Mouse (Mus musculus): ENCODE results near the gene Sohlh2. TPM values are rescaled to one million over a fixed set of nuclear protein-coding genes. Genes with fewer than 3 reads are reported as not detected.
A peak's percentile ranks its signal among the peaks of the same experiment; 100 is the strongest.

Gene Sohlh2
- polyA plus RNA-seq, 1 experiment from 2014 or later: 0.06 TPM

DNA sequence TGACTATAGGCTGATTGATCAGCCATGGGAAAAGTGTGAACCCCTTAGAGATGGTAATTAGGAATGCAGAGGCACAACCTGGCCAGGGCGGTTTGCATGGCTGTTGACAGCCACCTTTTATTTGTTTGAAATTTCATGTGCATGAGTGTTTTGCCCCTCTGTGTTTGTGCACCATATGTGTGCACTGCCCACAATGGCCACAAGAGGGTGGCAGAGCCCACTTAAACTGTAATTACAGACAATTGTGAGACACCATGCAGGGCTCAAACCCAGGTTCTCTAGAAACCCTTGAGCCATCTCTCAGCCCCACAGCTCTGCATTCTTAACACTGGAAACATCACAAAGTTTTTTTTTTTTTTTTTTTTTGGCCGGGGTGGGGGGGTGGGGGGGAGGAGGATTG lies 40.7 kb downstream of the Sohlh2 start:
- 77% methylated on average over 2 of the region's 2 CpGs for WGBS
- Histone ChIP-seq H3K4me1 (ENCODE audit: control insufficient read depth, insufficient read depth, low read depth, low read length) (peaks cover 2% of the 10 kb centered on the region; the same call in 1 of the 2 replicates), H3K4me3 (ENCODE audit: low read length) (no peak overlapping the region), H3K27me3 (replicated peaks; ENCODE audit: control insufficient read depth, insufficient read depth, low read length) (no peaks in the 10 kb centered on the region), H3K4me2 (ENCODE audit: low read length) (no peak overlapping the region), H3K27ac (ENCODE audit: low read depth, low read length) (no peak overlapping the region), H3K9me3 (ENCODE audit: control insufficient read depth, low read length) (no peaks in the 10 kb centered on the region), H3K9ac (ENCODE audit: low read depth, low read length) (no peak overlapping the region), H3K36me3 (ENCODE audit: control insufficient read depth, insufficient read depth, low read length) (no peaks in the 10 kb centered on the region)
- ATAC-seq: no peak

DNA sequence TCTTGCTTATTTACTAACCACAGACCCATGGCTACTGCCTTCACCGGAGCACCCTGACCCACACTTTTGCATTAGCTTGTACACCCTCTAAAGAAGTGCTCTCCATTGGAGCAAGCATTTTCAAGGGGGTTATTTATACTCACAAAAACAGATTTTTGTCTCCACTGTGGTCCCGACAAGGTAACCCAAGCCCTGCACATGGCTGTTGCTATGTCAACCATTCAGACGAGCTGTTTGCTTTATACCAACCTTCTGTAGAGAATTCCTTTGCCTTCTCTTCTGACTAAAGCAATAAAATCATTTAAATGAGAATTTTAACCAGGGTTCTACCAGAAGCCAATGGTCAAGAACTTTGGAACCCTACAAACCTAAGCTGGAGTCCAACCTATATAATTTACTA lies 42.0 kb downstream of the Sohlh2 start:
- Histone ChIP-seq H3K4me1 (ENCODE audit: control insufficient read depth, insufficient read depth, low read depth, low read length) (peaks cover 2% of the 10 kb centered on the region; the same call in 1 of the 2 replicates), H3K27ac (ENCODE audit: low read depth, low read length) (no peak overlapping the region), H3K27me3 (replicated peaks; ENCODE audit: control insufficient read depth, insufficient read depth, low read length) (no peaks in the 10 kb centered on the region), H3K4me2 (ENCODE audit: low read length) (no peak overlapping the region), H3K36me3 (ENCODE audit: control insufficient read depth, insufficient read depth, low read length) (no peaks in the 10 kb centered on the region), H3K9ac (ENCODE audit: low read depth, low read length) (no peak overlapping the region), H3K9me3 (ENCODE audit: control insufficient read depth, low read length) (no peaks in the 10 kb centered on the region), H3K4me3 (ENCODE audit: low read length) (no peak overlapping the region)
- 69% methylated on average over 3 of the region's 3 CpGs for WGBS
- no peak for ATAC-seq

DNA sequence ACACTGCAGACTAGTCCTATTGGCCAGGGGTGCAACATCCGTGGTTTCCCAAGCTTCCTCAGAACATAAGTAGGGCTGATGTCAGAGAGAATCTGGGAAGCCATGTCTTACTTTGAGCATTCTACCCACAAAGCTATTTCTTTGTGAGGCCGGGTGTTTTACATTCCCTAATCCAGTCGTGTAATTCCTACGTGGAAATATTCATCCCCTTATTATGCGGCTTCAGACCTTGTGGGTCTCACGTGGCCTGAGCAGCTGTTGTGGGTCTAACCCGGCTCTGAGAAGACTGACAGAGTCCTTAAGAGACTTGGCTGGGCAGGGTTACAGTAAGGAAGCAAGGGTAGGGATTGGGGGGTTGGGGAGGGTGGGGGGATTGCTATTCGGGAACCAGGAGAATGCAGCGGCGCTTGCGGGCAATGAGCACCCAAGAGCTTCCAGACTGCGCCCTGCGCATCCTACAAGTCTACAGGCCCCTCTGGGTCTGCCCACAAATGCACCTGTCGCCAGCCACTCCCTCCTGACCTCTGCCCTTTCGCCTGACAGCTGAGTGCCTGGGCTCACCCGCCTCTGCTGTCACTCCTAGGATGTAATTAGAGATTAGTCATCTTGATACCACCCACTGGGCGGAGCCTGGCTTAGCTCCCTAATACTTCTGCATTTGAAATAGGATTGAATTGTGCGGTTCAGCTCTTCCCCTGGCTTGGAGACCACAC lies 44.8 kb downstream of the Sohlh2 start:
- 24% methylated on average over 18 of the region's 18 CpGs for WGBS

DNA sequence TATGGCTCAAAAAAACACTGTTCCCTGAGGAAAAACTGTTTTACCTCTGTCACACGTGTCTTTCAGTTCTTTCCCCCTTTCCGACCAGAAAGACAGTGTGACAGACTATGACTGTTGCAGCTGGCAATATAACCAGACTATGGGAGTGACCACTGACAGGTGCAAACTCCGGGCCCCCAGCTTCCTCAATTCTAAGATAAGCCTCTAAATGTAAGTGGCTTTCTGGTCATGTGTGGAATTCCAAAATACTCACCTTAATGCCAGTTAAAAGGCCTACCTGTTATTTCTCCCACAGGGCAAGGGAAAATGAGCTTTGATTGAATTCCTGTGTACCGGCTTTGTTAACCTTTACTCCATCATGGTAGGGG lies 45.4 kb downstream of the Sohlh2 start:
- no peak overlapping the region for H3K4me3 ChIP-seq (ENCODE audit: low read length)
- no peak overlapping the region for H3K27ac ChIP-seq (ENCODE audit: low read depth, low read length)
- H3K36me3 ChIP-seq (ENCODE audit: control insufficient read depth, insufficient read depth, low read length): no peaks in the 10 kb centered on the region
- 0 out of 2 replicates have a peak, but pooled peaks have one; percentile 34 for ATAC-seq
- H3K9me3 ChIP-seq (ENCODE audit: control insufficient read depth, low read length): no peaks in the 10 kb centered on the region
- peak overlapping the region; percentile 52 for H3K4me2 ChIP-seq (ENCODE audit: low read length)
- no peaks in the 10 kb centered on the region for H3K27me3 ChIP-seq (replicated peaks; ENCODE audit: control insufficient read depth, insufficient read depth, low read length)
- WGBS: 30% methylated on average over 4 of the region's 4 CpGs
- peaks cover 2% of the 10 kb centered on the region; the same call in 1 of the 2 replicates for H3K4me1 ChIP-seq (ENCODE audit: control insufficient read depth, insufficient read depth, low read depth, low read length)
- 0 out of 2 replicates have a peak overlapping the region, but pooled peaks have one; percentile 8 for H3K9ac ChIP-seq (ENCODE audit: low read depth, low read length)

More for the DNA sequence above, 44.8 kb downstream of the Sohlh2 start:
- Histone ChIP-seq H3K27me3 (replicated peaks; ENCODE audit: control insufficient read depth, insufficient read depth, low read length) (no peaks in the 10 kb centered on the region), H3K27ac (ENCODE audit: low read depth, low read length) (no peak overlapping the region), H3K9me3 (ENCODE audit: control insufficient read depth, low read length) (no peaks in the 10 kb centered on the region), H3K36me3 (ENCODE audit: control insufficient read depth, insufficient read depth, low read length) (no peaks in the 10 kb centered on the region), H3K4me2 (ENCODE audit: low read length) (peak overlapping the region; percentile 52), H3K4me3 (ENCODE audit: low read length) (peak overlapping the region; percentile 21), H3K4me1 (ENCODE audit: control insufficient read depth, insufficient read depth, low read depth, low read length) (peaks cover 2% of the 10 kb centered on the region; the same call in 1 of the 2 replicates), H3K9ac (ENCODE audit: low read depth, low read length) (0 out of 2 replicates have a peak overlapping the region, but pooled peaks have one; percentile 8)
- ATAC-seq: peak; percentile 70; the same call in 1 of the 2 replicates

DNA sequence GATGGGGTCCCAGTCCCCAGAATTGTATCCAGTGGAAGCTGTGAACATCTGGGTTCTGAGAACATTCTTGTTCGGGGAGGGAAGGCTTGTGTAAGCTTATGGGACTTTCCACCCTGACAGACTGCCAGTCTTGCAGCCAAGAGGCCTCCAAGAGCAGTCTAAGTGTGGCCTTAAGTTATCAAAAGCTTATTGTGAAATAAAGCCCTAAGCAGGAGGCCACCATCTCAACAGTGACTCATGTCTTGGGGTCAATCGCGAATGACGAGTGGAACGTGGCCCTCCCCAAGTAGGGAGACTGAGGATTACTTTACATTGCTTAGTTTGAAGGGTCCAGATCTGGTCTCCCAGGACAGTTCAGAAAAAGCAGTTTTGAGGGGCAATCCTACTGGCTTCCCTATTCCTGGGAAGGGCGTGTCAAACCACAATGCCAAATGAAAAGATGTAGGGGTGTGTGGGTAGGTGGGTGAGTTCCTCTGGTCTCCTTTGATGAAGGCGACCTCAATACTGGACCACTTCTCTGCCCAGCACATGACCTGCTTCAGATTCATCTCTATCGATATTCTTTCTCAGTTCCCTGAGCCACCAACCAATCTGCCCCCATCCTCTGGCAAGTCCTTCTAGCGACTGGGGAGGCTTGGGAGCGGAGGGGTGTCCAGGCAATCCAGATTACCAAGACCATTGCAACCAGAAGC lies 60.0 kb downstream of the Sohlh2 start, which contains the start of gene Dclk1:
Gene Dclk1, plus strand, starts transcription at position 635 of the 692 bp plus-strand sequence.
- Histone ChIP-seq H3K9ac (ENCODE audit: low read depth, low read length) (peak within 1 kb of the TSS; percentile 99), H3K27me3 (replicated peaks; ENCODE audit: control insufficient read depth, insufficient read depth, low read length) (no peaks in the 10 kb centered on the region), H3K4me2 (ENCODE audit: low read length) (peak within 1 kb of the TSS; percentile 83), H3K36me3 (ENCODE audit: control insufficient read depth, insufficient read depth, low read length) (no peaks in the 10 kb centered on the region), H3K27ac (ENCODE audit: low read depth, low read length) (peak within 1 kb of the TSS; percentile 99), H3K9me3 (ENCODE audit: control insufficient read depth, low read length) (no peaks in the 10 kb centered on the region), H3K4me3 (ENCODE audit: low read length) (peak within 1 kb of the TSS; percentile 91), H3K4me1 (ENCODE audit: control insufficient read depth, insufficient read depth, low read depth, low read length) (peaks cover 19% of the 10 kb centered on the region)
- ATAC-seq: no peak
- 30% methylated on average over 10 of the region's 10 CpGs for WGBS

DNA sequence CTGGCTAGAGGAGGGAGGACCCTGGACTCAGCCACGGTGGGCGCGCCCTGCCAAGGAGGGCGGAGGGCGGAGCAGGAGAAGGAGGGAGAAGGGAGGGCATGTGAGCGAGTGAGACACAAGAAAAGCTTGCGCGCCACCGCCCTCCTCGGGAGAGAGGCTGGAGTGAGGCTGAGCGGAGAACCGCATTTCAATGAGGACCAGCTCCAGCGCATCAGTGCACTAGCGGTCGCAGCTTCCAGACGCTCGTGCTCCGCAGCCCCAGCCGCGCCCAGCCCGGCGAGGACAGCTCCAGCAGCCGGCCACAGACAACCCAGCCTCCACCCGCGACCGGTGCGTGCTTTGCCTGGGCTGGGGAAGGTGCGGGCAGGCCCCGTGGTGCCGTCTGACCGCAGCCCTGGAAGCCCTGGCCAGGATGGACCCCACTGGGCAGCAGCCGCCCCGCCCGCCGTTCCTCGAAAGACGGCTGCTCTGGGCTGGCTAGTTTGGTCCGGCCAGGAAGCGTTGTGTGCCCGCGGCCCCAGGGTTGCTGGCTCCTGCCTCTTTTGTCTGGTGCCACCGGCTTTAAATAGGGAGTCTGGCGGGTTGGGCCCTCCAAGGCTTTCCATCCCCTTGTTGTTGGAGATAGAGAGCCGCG lies 60.7 kb downstream of the Sohlh2 start:
- ATAC-seq: peak; percentile 96
- Histone ChIP-seq H3K27me3 (replicated peaks; ENCODE audit: control insufficient read depth, insufficient read depth, low read length) (no peaks in the 10 kb centered on the region), H3K36me3 (ENCODE audit: control insufficient read depth, insufficient read depth, low read length) (0 out of 2 replicates have a peak, but pooled peaks cover 3% of the 10 kb centered on the region), H3K4me1 (ENCODE audit: control insufficient read depth, insufficient read depth, low read depth, low read length) (peaks cover 19% of the 10 kb centered on the region), H3K9ac (ENCODE audit: low read depth, low read length) (peak overlapping the region; percentile 99), H3K4me2 (ENCODE audit: low read length) (peak overlapping the region; percentile 83), H3K27ac (ENCODE audit: low read depth, low read length) (peak overlapping the region; percentile 99), H3K4me3 (ENCODE audit: low read length) (peak overlapping the region; percentile 91), H3K9me3 (ENCODE audit: control insufficient read depth, low read length) (no peaks in the 10 kb centered on the region)
- WGBS: 2% methylated on average over 36 of the region's 45 CpGs

DNA sequence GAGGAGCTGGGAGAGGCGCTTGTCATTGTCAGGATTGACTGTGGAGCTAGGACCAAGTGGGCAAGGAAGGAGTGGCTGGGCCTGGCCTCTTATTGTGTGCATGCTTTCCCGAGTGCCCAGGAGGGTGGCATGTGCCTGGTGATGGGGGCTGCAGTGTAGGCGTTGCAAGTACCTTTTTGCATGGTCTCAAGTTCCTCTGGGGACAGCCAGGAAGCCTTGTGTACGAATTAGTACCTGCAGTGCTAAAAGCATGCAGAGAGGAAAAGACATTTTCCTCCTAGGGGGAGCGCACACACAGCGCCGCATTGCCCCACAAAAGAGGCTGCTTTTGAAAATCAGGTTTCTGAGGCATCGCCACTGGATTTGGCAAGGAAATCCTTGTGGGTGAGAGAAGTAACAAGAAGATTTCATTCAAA lies 61.2 kb downstream of the Sohlh2 start:
- H3K9ac ChIP-seq (ENCODE audit: low read depth, low read length): peak overlapping the region; percentile 99
- peak overlapping the region; percentile 91 for H3K4me3 ChIP-seq (ENCODE audit: low read length)
- 2% methylated on average over 8 of the region's 8 CpGs for WGBS
- peak overlapping the region; percentile 83 for H3K4me2 ChIP-seq (ENCODE audit: low read length)
- no peaks in the 10 kb centered on the region for H3K27me3 ChIP-seq (replicated peaks; ENCODE audit: control insufficient read depth, insufficient read depth, low read length)
- no peaks in the 10 kb centered on the region for H3K9me3 ChIP-seq (ENCODE audit: control insufficient read depth, low read length)
- peak overlapping the region; percentile 99 for H3K27ac ChIP-seq (ENCODE audit: low read depth, low read length)
- H3K4me1 ChIP-seq (ENCODE audit: control insufficient read depth, insufficient read depth, low read depth, low read length): peaks cover 22% of the 10 kb centered on the region
- ATAC-seq: peak; percentile 68
- H3K36me3 ChIP-seq (ENCODE audit: control insufficient read depth, insufficient read depth, low read length): 0 out of 2 replicates have a peak, but pooled peaks cover 3% of the 10 kb centered on the region

DNA sequence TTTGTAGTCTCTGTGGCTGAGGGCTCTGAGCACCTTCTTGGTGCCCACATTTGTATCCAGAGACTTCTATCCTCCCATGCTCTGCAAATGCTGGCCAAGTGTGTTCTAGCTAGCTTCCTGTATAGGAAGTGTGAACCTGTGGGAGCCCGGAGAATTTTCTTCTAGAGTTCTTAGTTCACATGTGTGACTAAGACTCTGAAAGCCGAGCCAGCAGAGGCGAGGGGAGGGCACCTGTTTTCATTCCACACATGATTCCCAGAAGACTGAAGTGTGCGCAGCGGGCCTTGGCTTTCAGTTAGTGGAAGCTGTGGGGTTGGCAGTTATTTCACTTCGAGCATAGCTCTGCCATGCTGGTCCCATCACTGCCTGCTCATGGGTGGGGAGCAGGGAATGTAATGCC lies 62.3 kb downstream of the Sohlh2 start:
- WGBS: 31% methylated on average over 6 of the region's 6 CpGs
- H3K9me3 ChIP-seq (ENCODE audit: control insufficient read depth, low read length): no peaks in the 10 kb centered on the region
- H3K9ac ChIP-seq (ENCODE audit: low read depth, low read length): peak overlapping the region; percentile 99
- H3K4me2 ChIP-seq (ENCODE audit: low read length): peak overlapping the region; percentile 83
- no peaks in the 10 kb centered on the region for H3K27me3 ChIP-seq (replicated peaks; ENCODE audit: control insufficient read depth, insufficient read depth, low read length)
- peak overlapping the region; percentile 91 for H3K4me3 ChIP-seq (ENCODE audit: low read length)
- H3K4me1 ChIP-seq (ENCODE audit: control insufficient read depth, insufficient read depth, low read depth, low read length): peaks cover 31% of the 10 kb centered on the region
- ATAC-seq: no peak
- H3K36me3 ChIP-seq (ENCODE audit: control insufficient read depth, insufficient read depth, low read length): 0 out of 2 replicates have a peak, but pooled peaks cover 3% of the 10 kb centered on the region
- peak overlapping the region; percentile 99 for H3K27ac ChIP-seq (ENCODE audit: low read depth, low read length)

All from hindbrain, embryonic 16.5 days (tissue).